Mouse (Mus musculus): ENCODE measurements around the gene Gm4131.

GRCm38 (mm10) chr14:62481381-62481780, 85.3 kb downstream of the Gm4131 start:
- TF ChIP-seq CTCF (IDR thresholded peaks at IDR 0.05; ENCODE audit: control insufficient read depth, insufficient read depth, insufficient read length) (no peak), USF1 (IDR thresholded peaks at IDR 0.05; ENCODE audit: low read depth) (no peak), FOSL1 (IDR thresholded peaks at IDR 0.05; ENCODE audit: insufficient read depth, low read length, poor library complexity, severe bottlenecking) (no peak), MAX (IDR thresholded peaks at IDR 0.05) (no peak), CEBPB (IDR thresholded peaks at IDR 0.05; ENCODE audit: low read depth) (no peak), MYOD1 (IDR thresholded peaks at IDR 0.05; ENCODE audit: control insufficient read depth, insufficient read length, low read depth) (no peak), MYOG (IDR thresholded peaks at IDR 0.05; ENCODE audit: control insufficient read depth, extremely low read depth, insufficient read length) (no peak)
